Mouse (Mus musculus): ENCODE results near the gene AL732309.1. TPM values are rescaled to one million over a fixed set of nuclear protein-coding genes. Genes with fewer than 3 reads are reported as not detected.
A peak's percentile ranks its signal among the peaks of the same experiment; 100 is the strongest.

Gene AL732309.1
- polyA plus RNA-seq (2017; shearing (Covaris generic)) = 1 to 10 TPM; 5.9 to 7.1 TPM

GRCm38 (mm10) chr2:25246183-25247072, at the start of gene AL732309.1:
AL732309.1 (minus strand) TSS chr2:25246863.
- no peak for ATAC-seq

GRCm38 (mm10) chr2:25293706-25294105, 47.0 kb upstream of the AL732309.1 start:
- ATAC-seq = no peak

GRCm38 (mm10) chr2:25292856-25293255, 46.2 kb upstream of the AL732309.1 start:
- ATAC-seq = peak; percentile 62

GRCm38 (mm10) chr2:25292054-25292544, 45.4 kb upstream of the AL732309.1 start:
- no peak for ATAC-seq

GRCm38 (mm10) chr2:25291184-25292053, 44.8 kb upstream of the AL732309.1 start:
- no peak for ATAC-seq

GRCm38 (mm10) chr2:25290816-25291130, 44.1 kb upstream of the AL732309.1 start:
- no peak for ATAC-seq

- no peak for ATAC-seq
These were observed 43.6 kb upstream of the AL732309.1 start for GRCm38 (mm10) chr2:25290101-25290815.

GRCm38 (mm10) chr2:25289651-25290050, 43.0 kb upstream of the AL732309.1 start, which contains the start of gene Lrrc26:
Lrrc26 (plus strand) TSS chr2:25289915.
- no peak for ATAC-seq

- no peak for ATAC-seq
These were observed 42.2 kb upstream of the AL732309.1 start for GRCm38 (mm10) chr2:25288734-25289345.

- ATAC-seq = no peak
These were observed 41.4 kb upstream of the AL732309.1 start, which contains the start of gene Tmem210 for GRCm38 (mm10) chr2:25287927-25288649. Tmem210 (plus strand) TSS chr2:25288145.

- ATAC-seq = no peak
These were observed 40.4 kb upstream of the AL732309.1 start for GRCm38 (mm10) chr2:25286837-25287636.

- ATAC-seq = no peak
These were observed 39.7 kb upstream of the AL732309.1 start for GRCm38 (mm10) chr2:25286314-25286713.

- no peak for ATAC-seq
These were observed 38.9 kb upstream of the AL732309.1 start for GRCm38 (mm10) chr2:25285551-25285950.

- ATAC-seq = peak; percentile 87
These were observed 32.5 kb upstream of the AL732309.1 start for GRCm38 (mm10) chr2:25278928-25279882.

GRCm38 (mm10) chr2:25273010-25273409, 26.3 kb upstream of the AL732309.1 start:
- ATAC-seq = no peak

- ATAC-seq = peak; percentile 11
These were observed 25.9 kb upstream of the AL732309.1 start for GRCm38 (mm10) chr2:25272515-25272914.

- peak; percentile 91 for ATAC-seq
These were observed 25.3 kb upstream of the AL732309.1 start, which contains the start of the genes Ssna1 and Anapc2 for GRCm38 (mm10) chr2:25271827-25272511. Ssna1 (minus strand) TSS chr2:25272438. Anapc2 (plus strand) TSS chr2:25272478.

GRCm38 (mm10) chr2:25267746-25268309, 21.2 kb upstream of the AL732309.1 start:
- no peak for ATAC-seq
